Mouse (Mus musculus): ENCODE measurements around the gene Brd2. TPM values are rescaled to one million over a fixed set of nuclear protein-coding genes. Genes with fewer than 3 reads are reported as not detected.

Brd2 gene
- polyA plus RNA-seq, 1 experiment from 2014 or later, result 116 TPM

GRCm38 (mm10) chr17:34110309-34110708 lies 12.1 kb downstream of the Brd2 start:
- H3K4me2 ChIP-seq (ENCODE audit: low read depth), result no peak overlapping the region
- WGBS, result 63% methylated on average over 8 of the region's 8 CpGs
- H3K27ac ChIP-seq (ENCODE audit: low read depth, low read length), result no peak overlapping the region
- no peaks in the 10 kb centered on the region for H3K4me1 ChIP-seq (ENCODE audit: control insufficient read depth, insufficient read depth, low read length)
- no peak overlapping the region for H3K4me3 ChIP-seq (ENCODE audit: low read depth, low read length)
- no peaks in the 10 kb centered on the region for H3K27me3 ChIP-seq (ENCODE audit: control insufficient read depth, insufficient read depth, low read length)
- no peak for ATAC-seq (ENCODE audit: insufficient read depth, low FRiP score, low TSS enrichment)
- H3K9ac ChIP-seq (ENCODE audit: low read length), result no peak overlapping the region
- H3K9me3 ChIP-seq (ENCODE audit: control insufficient read depth, low read length), result no peaks in the 10 kb centered on the region
- no peak for DNase-seq (ENCODE audit: low spot score)
- H3K36me3 ChIP-seq (ENCODE audit: control insufficient read depth, insufficient read depth, low read length), result peaks cover 38% of the 10 kb centered on the region

GRCm38 (mm10) chr17:34109806-34110195 lies 12.6 kb downstream of the Brd2 start:
- Histone ChIP-seq H3K4me1 (ENCODE audit: control insufficient read depth, insufficient read depth, low read length) (no peaks in the 10 kb centered on the region), H3K27me3 (ENCODE audit: control insufficient read depth, insufficient read depth, low read length) (no peaks in the 10 kb centered on the region), H3K9me3 (ENCODE audit: control insufficient read depth, low read length) (no peaks in the 10 kb centered on the region), H3K9ac (ENCODE audit: low read length) (no peak overlapping the region), H3K4me3 (ENCODE audit: low read depth, low read length) (no peak overlapping the region), H3K4me2 (ENCODE audit: low read depth) (no peak overlapping the region), H3K27ac (ENCODE audit: low read depth, low read length) (no peak overlapping the region), H3K36me3 (ENCODE audit: control insufficient read depth, insufficient read depth, low read length) (peaks cover 33% of the 10 kb centered on the region)
- peak; percentile 23; the same call in 1 of the 2 replicates for ATAC-seq (ENCODE audit: insufficient read depth, low FRiP score, low TSS enrichment)
- whole genome bisulfite sequencing, result 74% methylated on average over 3 of the region's 3 CpGs
- DNase-seq (ENCODE audit: low spot score), result no peak

DNA sequence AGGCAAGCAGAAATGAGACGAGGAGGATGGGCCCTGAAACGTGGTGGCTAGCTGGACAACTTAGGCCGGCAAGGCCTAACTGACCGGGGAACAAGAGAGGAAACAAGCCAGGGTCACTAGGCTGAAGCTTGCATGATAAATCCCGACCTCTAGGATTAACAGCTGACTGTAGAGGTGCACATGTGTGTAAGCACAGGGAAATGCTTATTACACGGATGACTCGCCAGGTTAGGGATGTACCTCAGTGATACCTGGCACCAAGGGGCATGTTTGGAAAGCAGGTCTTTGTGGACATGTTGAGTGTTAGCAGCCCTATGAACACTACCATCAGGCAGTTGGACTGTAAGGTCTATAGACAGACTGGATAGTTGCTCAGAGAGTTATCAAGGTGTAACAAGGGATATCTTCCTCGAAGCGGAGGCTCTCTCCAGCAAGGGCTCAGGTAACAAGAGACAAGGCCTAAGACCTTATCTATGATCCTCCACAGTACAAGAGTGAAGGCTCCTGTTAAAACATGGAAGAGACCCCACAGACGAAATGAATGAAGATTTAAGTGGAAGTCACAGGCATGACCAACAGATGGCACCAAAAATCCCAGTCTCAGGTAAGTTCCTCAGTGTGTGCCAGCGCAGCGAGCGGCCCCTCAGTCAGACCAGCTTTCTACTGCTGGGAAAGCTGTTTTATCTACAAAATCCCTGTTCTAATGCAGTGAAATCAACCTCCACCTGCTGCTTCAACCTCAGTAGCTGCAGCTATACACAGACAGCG lies 13.2 kb downstream of the Brd2 start:
- Histone ChIP-seq H3K27ac (ENCODE audit: low read depth, low read length) (no peak overlapping the region), H3K27me3 (ENCODE audit: control insufficient read depth, insufficient read depth, low read length) (no peaks in the 10 kb centered on the region), H3K4me3 (ENCODE audit: low read depth, low read length) (no peak overlapping the region), H3K4me1 (ENCODE audit: control insufficient read depth, insufficient read depth, low read length) (no peaks in the 10 kb centered on the region), H3K9ac (ENCODE audit: low read length) (no peak overlapping the region), H3K36me3 (ENCODE audit: control insufficient read depth, insufficient read depth, low read length) (peaks cover 29% of the 10 kb centered on the region), H3K9me3 (ENCODE audit: control insufficient read depth, low read length) (no peaks in the 10 kb centered on the region), H3K4me2 (ENCODE audit: low read depth) (no peak overlapping the region)
- 83% methylated on average over 14 of the region's 14 CpGs for WGBS
- no peak for DNase-seq (ENCODE audit: low spot score)
- no peak for ATAC-seq (ENCODE audit: insufficient read depth, low FRiP score, low TSS enrichment)

- Histone ChIP-seq H3K4me2 (ENCODE audit: low read depth) (no peak overlapping the region), H3K9me3 (ENCODE audit: control insufficient read depth, low read length) (no peaks in the 10 kb centered on the region), H3K27me3 (ENCODE audit: control insufficient read depth, insufficient read depth, low read length) (no peaks in the 10 kb centered on the region), H3K4me3 (ENCODE audit: low read depth, low read length) (no peak overlapping the region), H3K4me1 (ENCODE audit: control insufficient read depth, insufficient read depth, low read length) (no peaks in the 10 kb centered on the region), H3K36me3 (ENCODE audit: control insufficient read depth, insufficient read depth, low read length) (peaks cover 23% of the 10 kb centered on the region), H3K9ac (ENCODE audit: low read length) (no peak overlapping the region), H3K27ac (ENCODE audit: low read depth, low read length) (no peak overlapping the region)
- ATAC-seq (ENCODE audit: insufficient read depth, low FRiP score, low TSS enrichment) (no peak), DNase-seq (ENCODE audit: low spot score) (no peak)
- WGBS, result 78% methylated on average over 5 of the region's 6 CpGs
Observed at GRCm38 (mm10) chr17:34108460-34108859, 14.0 kb downstream of the Brd2 start.

- H3K4me3 ChIP-seq (ENCODE audit: low read depth, low read length), result no peak overlapping the region; the same call in 1 of the 2 replicates
- 84% methylated on average over 7 of the region's 7 CpGs for WGBS
- ATAC-seq (ENCODE audit: insufficient read depth, low FRiP score, low TSS enrichment) (no peak), DNase-seq (ENCODE audit: low spot score) (no peak)
- H3K36me3 ChIP-seq (ENCODE audit: control insufficient read depth, insufficient read depth, low read length), result peaks cover 12% of the 10 kb centered on the region
- H3K9ac ChIP-seq (ENCODE audit: low read length), result no peak overlapping the region
- H3K27ac ChIP-seq (ENCODE audit: low read depth, low read length), result no peak overlapping the region
- H3K9me3 ChIP-seq (ENCODE audit: control insufficient read depth, low read length), result no peaks in the 10 kb centered on the region
- no peaks in the 10 kb centered on the region for H3K4me1 ChIP-seq (ENCODE audit: control insufficient read depth, insufficient read depth, low read length)
- no peaks in the 10 kb centered on the region for H3K27me3 ChIP-seq (ENCODE audit: control insufficient read depth, insufficient read depth, low read length)
- H3K4me2 ChIP-seq (ENCODE audit: low read depth), result no peak overlapping the region
Observed at GRCm38 (mm10) chr17:34107109-34107867, 15.1 kb downstream of the Brd2 start.

- DNase-seq (ENCODE audit: low spot score) (no peak), ATAC-seq (ENCODE audit: insufficient read depth, low FRiP score, low TSS enrichment) (no peak)
- Histone ChIP-seq H3K36me3 (ENCODE audit: control insufficient read depth, insufficient read depth, low read length) (peaks cover 7% of the 10 kb centered on the region), H3K9ac (ENCODE audit: low read length) (no peak overlapping the region), H3K4me1 (ENCODE audit: control insufficient read depth, insufficient read depth, low read length) (0 out of 2 replicates have a peak, but pooled peaks cover 2% of the 10 kb centered on the region), H3K9me3 (ENCODE audit: control insufficient read depth, low read length) (no peaks in the 10 kb centered on the region), H3K4me2 (ENCODE audit: low read depth) (no peak overlapping the region), H3K27ac (ENCODE audit: low read depth, low read length) (no peak overlapping the region), H3K4me3 (ENCODE audit: low read depth, low read length) (no peak overlapping the region), H3K27me3 (ENCODE audit: control insufficient read depth, insufficient read depth, low read length) (no peaks in the 10 kb centered on the region)
- 87% methylated on average over 7 of the region's 7 CpGs for WGBS
Observed at GRCm38 (mm10) chr17:34106555-34106954, 15.9 kb downstream of the Brd2 start.

DNA sequence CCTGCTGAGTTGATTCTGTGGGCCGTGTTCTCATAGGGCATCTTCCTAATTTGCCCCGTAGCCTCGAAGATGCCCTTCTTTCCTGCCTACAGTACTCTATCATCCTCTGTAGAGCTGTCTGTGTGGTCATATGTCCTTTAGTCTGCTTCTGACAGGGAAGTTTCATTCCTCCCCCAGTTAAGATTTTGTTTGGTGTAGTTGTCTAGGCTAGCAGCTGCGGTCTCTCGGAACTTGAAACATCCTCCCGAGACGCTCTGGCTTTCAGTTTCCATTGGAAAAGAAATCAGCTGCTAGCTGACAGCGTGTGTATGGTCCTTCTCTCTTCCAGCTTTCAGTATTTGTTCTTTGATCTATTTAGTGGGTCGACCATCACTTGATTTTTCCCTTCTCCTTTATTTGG lies 17.6 kb downstream of the Brd2 start:
- H3K4me1 ChIP-seq (ENCODE audit: control insufficient read depth, insufficient read depth, low read length), result 0 out of 2 replicates have a peak, but pooled peaks cover 4% of the 10 kb centered on the region
- no peak overlapping the region for H3K4me2 ChIP-seq (ENCODE audit: low read depth)
- DNase-seq (ENCODE audit: low spot score) (no peak), ATAC-seq (ENCODE audit: insufficient read depth, low FRiP score, low TSS enrichment) (no peak)
- no peaks in the 10 kb centered on the region for H3K9me3 ChIP-seq (ENCODE audit: control insufficient read depth, low read length)
- no peak overlapping the region for H3K27ac ChIP-seq (ENCODE audit: low read depth, low read length)
- H3K36me3 ChIP-seq (ENCODE audit: control insufficient read depth, insufficient read depth, low read length), result no peaks in the 10 kb centered on the region
- H3K4me3 ChIP-seq (ENCODE audit: low read depth, low read length), result no peak overlapping the region
- WGBS, result 88% methylated on average over 9 of the region's 9 CpGs
- no peaks in the 10 kb centered on the region for H3K27me3 ChIP-seq (ENCODE audit: control insufficient read depth, insufficient read depth, low read length)
- H3K9ac ChIP-seq (ENCODE audit: low read length), result no peak overlapping the region

- WGBS, result 80% methylated on average over 6 of the region's 6 CpGs
- no peak overlapping the region for H3K27ac ChIP-seq (ENCODE audit: low read depth, low read length)
- no peak for DNase-seq (ENCODE audit: low spot score)
Observed at GRCm38 (mm10) chr17:34102831-34103230, 19.6 kb downstream of the Brd2 start.

More at GRCm38 (mm10) chr17:34102831-34103230, 19.6 kb downstream of the Brd2 start:
- Histone ChIP-seq H3K4me1 (ENCODE audit: control insufficient read depth, insufficient read depth, low read length) (0 out of 2 replicates have a peak, but pooled peaks cover 4% of the 10 kb centered on the region), H3K36me3 (ENCODE audit: control insufficient read depth, insufficient read depth, low read length) (no peaks in the 10 kb centered on the region), H3K4me2 (ENCODE audit: low read depth) (no peak overlapping the region), H3K4me3 (ENCODE audit: low read depth, low read length) (no peak overlapping the region), H3K9ac (ENCODE audit: low read length) (no peak overlapping the region), H3K9me3 (ENCODE audit: control insufficient read depth, low read length) (no peaks in the 10 kb centered on the region), H3K27me3 (ENCODE audit: control insufficient read depth, insufficient read depth, low read length) (no peaks in the 10 kb centered on the region)
- ATAC-seq (ENCODE audit: insufficient read depth, low FRiP score, low TSS enrichment), result no peak
